Mouse (Mus musculus) liver, embryonic 14.5 days (tissue): ENCODE measurements around the gene Zfp422.
"Not testable (repeated sequence)": the region's sequence is repeated elsewhere in the genome, so short reads cannot be mapped to it uniquely, and the experiment has no call there.

Experiments
- CTCF ChIP-seq: IDR thresholded peaks from 2 replicates; pipeline ENCODE4 v1.5.1; 2016; ENCODE audit warnings: antibody characterized with exemption, low read depth, control low read depth
- EP300 ChIP-seq: IDR thresholded peaks from 2 replicates; pipeline ENCODE4 v1.6.1; 2016; ENCODE audit warnings: antibody characterized with exemption, low read depth

- TF ChIP-seq EP300, CTCF: not testable (repeated sequence)
Observed at GRCm38 (mm10) chr6:116600969-116601368, 27.8 kb downstream of the Zfp422 start.
